Mouse (Mus musculus): ENCODE measurements around the gene Cnih1. TPM values are rescaled to one million over a fixed set of nuclear protein-coding genes. Genes with fewer than 3 reads are reported as not detected.
A peak's percentile ranks its signal among the peaks of the same experiment; 100 is the strongest.

Cnih1 gene
- polyA plus RNA-seq (2015; fragmentation: Nextera tagmentation; extraction: Ambion mirVana), result 195 and 204 TPM in 2 replicates

- Histone ChIP-seq H3K4me2 (ENCODE audit: low read depth, low read length) (peak within 1 kb of the TSS; percentile 69), H3K27ac (ENCODE audit: low read length) (peak within 1 kb of the TSS; percentile 98), H3K4me3 (ENCODE audit: low read length) (peak within 1 kb of the TSS; percentile 95), H3K4me1 (ENCODE audit: control insufficient read depth, insufficient read depth, low read length) (peaks cover 7% of the 10 kb centered on the region), H3K9ac (ENCODE audit: low read depth, low read length) (peak within 1 kb of the TSS; percentile 97), H3K36me3 (ENCODE audit: control insufficient read depth, insufficient read depth, low read length) (no peaks in the 10 kb centered on the region), H3K27me3 (replicated peaks; ENCODE audit: control insufficient read depth, insufficient read depth, low read length) (no peaks in the 10 kb centered on the region), H3K9me3 (ENCODE audit: control insufficient read depth, low read length) (no peaks in the 10 kb centered on the region)
- 0% methylated on average over 76 of the region's 86 CpGs for WGBS
- ATAC-seq, result peak; percentile 96
Observed at GRCm38 (mm10) chr14:46787787-46788504, at the start of gene Cnih1. Gene Cnih1 (minus strand): TSS chr14:46788411.

GRCm38 (mm10) chr14:46832354-46833272 is 44.4 kb upstream of the Cnih1 start:
- H3K27ac ChIP-seq (ENCODE audit: low read length), result peak overlapping the region; percentile 45; the same call in 1 of the 2 replicates
- H3K9me3 ChIP-seq (ENCODE audit: control insufficient read depth, low read length), result no peaks in the 10 kb centered on the region
- H3K36me3 ChIP-seq (ENCODE audit: control insufficient read depth, insufficient read depth, low read length), result no peaks in the 10 kb centered on the region
- peak overlapping the region; percentile 87 for H3K9ac ChIP-seq (ENCODE audit: low read depth, low read length)
- H3K4me2 ChIP-seq (ENCODE audit: low read depth, low read length), result peak overlapping the region; percentile 87
- H3K4me3 ChIP-seq (ENCODE audit: low read length), result peak overlapping the region; percentile 83
- WGBS, result 8% methylated on average over 39 of the region's 40 CpGs
- 0 out of 2 replicates have a peak, but pooled peaks cover 3% of the 10 kb centered on the region for H3K27me3 ChIP-seq (replicated peaks; ENCODE audit: control insufficient read depth, insufficient read depth, low read length)
- no peak; the same call in 1 of the 2 replicates for ATAC-seq
- H3K4me1 ChIP-seq (ENCODE audit: control insufficient read depth, insufficient read depth, low read length), result peaks cover 6% of the 10 kb centered on the region

GRCm38 (mm10) chr14:46831837-46832333 is 43.7 kb upstream of the Cnih1 start, which contains the start of gene Cgrrf1:
Gene Cgrrf1 (plus strand): TSS chr14:46832125.
- under 1% methylated on average over 32 of the region's 32 CpGs for WGBS
- Histone ChIP-seq H3K9me3 (ENCODE audit: control insufficient read depth, low read length) (no peaks in the 10 kb centered on the region), H3K36me3 (ENCODE audit: control insufficient read depth, insufficient read depth, low read length) (no peaks in the 10 kb centered on the region), H3K4me2 (ENCODE audit: low read depth, low read length) (peak within 1 kb of the TSS; percentile 87), H3K4me1 (ENCODE audit: control insufficient read depth, insufficient read depth, low read length) (peaks cover 6% of the 10 kb centered on the region), H3K4me3 (ENCODE audit: low read length) (peak within 1 kb of the TSS; percentile 83), H3K27me3 (replicated peaks; ENCODE audit: control insufficient read depth, insufficient read depth, low read length) (0 out of 2 replicates have a peak, but pooled peaks cover 3% of the 10 kb centered on the region), H3K9ac (ENCODE audit: low read depth, low read length) (peak within 1 kb of the TSS; percentile 87), H3K27ac (ENCODE audit: low read length) (peak within 1 kb of the TSS; percentile 79)
- ATAC-seq, result peak; percentile 99

- Histone ChIP-seq H3K9ac (ENCODE audit: low read depth, low read length) (peak overlapping the region; percentile 87), H3K27me3 (replicated peaks; ENCODE audit: control insufficient read depth, insufficient read depth, low read length) (0 out of 2 replicates have a peak, but pooled peaks cover 3% of the 10 kb centered on the region), H3K4me1 (ENCODE audit: control insufficient read depth, insufficient read depth, low read length) (peaks cover 6% of the 10 kb centered on the region), H3K36me3 (ENCODE audit: control insufficient read depth, insufficient read depth, low read length) (no peaks in the 10 kb centered on the region), H3K9me3 (ENCODE audit: control insufficient read depth, low read length) (no peaks in the 10 kb centered on the region), H3K4me2 (ENCODE audit: low read depth, low read length) (peak overlapping the region; percentile 87), H3K27ac (ENCODE audit: low read length) (peak overlapping the region; percentile 79), H3K4me3 (ENCODE audit: low read length) (peak overlapping the region; percentile 83)
- 2% methylated on average over 4 of the region's 4 CpGs for WGBS
- ATAC-seq, result peak; percentile 28
Observed at GRCm38 (mm10) chr14:46831295-46831694, 43.1 kb upstream of the Cnih1 start.

GRCm38 (mm10) chr14:46827430-46827829 is 39.2 kb upstream of the Cnih1 start:
- Histone ChIP-seq H3K36me3 (ENCODE audit: control insufficient read depth, insufficient read depth, low read length) (no peaks in the 10 kb centered on the region), H3K9ac (ENCODE audit: low read depth, low read length) (no peak overlapping the region), H3K4me3 (ENCODE audit: low read length) (no peak overlapping the region), H3K27me3 (replicated peaks; ENCODE audit: control insufficient read depth, insufficient read depth, low read length) (0 out of 2 replicates have a peak, but pooled peaks cover 3% of the 10 kb centered on the region), H3K9me3 (ENCODE audit: control insufficient read depth, low read length) (no peaks in the 10 kb centered on the region), H3K4me1 (ENCODE audit: control insufficient read depth, insufficient read depth, low read length) (peaks cover 3% of the 10 kb centered on the region; the same call in 1 of the 2 replicates), H3K27ac (ENCODE audit: low read length) (no peak overlapping the region), H3K4me2 (ENCODE audit: low read depth, low read length) (no peak overlapping the region)
- WGBS, result 54% methylated on average over 1 of the region's 1 CpGs
- ATAC-seq, result no peak

GRCm38 (mm10) chr14:46823996-46824395 is 35.8 kb upstream of the Cnih1 start:
- no peak overlapping the region for H3K4me2 ChIP-seq (ENCODE audit: low read depth, low read length)
- H3K4me3 ChIP-seq (ENCODE audit: low read length), result no peak overlapping the region
- no peak overlapping the region for H3K27ac ChIP-seq (ENCODE audit: low read length)
- H3K27me3 ChIP-seq (replicated peaks; ENCODE audit: control insufficient read depth, insufficient read depth, low read length), result no peaks in the 10 kb centered on the region
- H3K36me3 ChIP-seq (ENCODE audit: control insufficient read depth, insufficient read depth, low read length), result no peaks in the 10 kb centered on the region
- H3K4me1 ChIP-seq (ENCODE audit: control insufficient read depth, insufficient read depth, low read length), result peaks cover 13% of the 10 kb centered on the region
- no peak overlapping the region for H3K9ac ChIP-seq (ENCODE audit: low read depth, low read length)
- ATAC-seq, result no peak
- H3K9me3 ChIP-seq (ENCODE audit: control insufficient read depth, low read length), result no peaks in the 10 kb centered on the region
- WGBS, result 60% methylated on average over 2 of the region's 2 CpGs

GRCm38 (mm10) chr14:46821873-46822716 is 33.9 kb upstream of the Cnih1 start, which contains the start of gene Gmfb:
Gene Gmfb (minus strand): TSS chr14:46822242.
- peak within 1 kb of the TSS; percentile 93 for H3K27ac ChIP-seq (ENCODE audit: low read length)
- WGBS, result under 1% methylated on average over 65 of the region's 65 CpGs
- H3K36me3 ChIP-seq (ENCODE audit: control insufficient read depth, insufficient read depth, low read length), result peaks cover under 1% of the 10 kb centered on the region; the same call in 1 of the 2 replicates
- H3K4me3 ChIP-seq (ENCODE audit: low read length), result peak within 1 kb of the TSS; percentile 85
- H3K4me1 ChIP-seq (ENCODE audit: control insufficient read depth, insufficient read depth, low read length), result peaks cover 13% of the 10 kb centered on the region
- peak within 1 kb of the TSS; percentile 84 for H3K4me2 ChIP-seq (ENCODE audit: low read depth, low read length)
- H3K9ac ChIP-seq (ENCODE audit: low read depth, low read length), result peak within 1 kb of the TSS; percentile 94
- H3K9me3 ChIP-seq (ENCODE audit: control insufficient read depth, low read length), result no peaks in the 10 kb centered on the region
- no peaks in the 10 kb centered on the region for H3K27me3 ChIP-seq (replicated peaks; ENCODE audit: control insufficient read depth, insufficient read depth, low read length)
- ATAC-seq, result peak; percentile 96

GRCm38 (mm10) chr14:46821271-46821872 is 33.2 kb upstream of the Cnih1 start:
- Histone ChIP-seq H3K4me3 (ENCODE audit: low read length) (peak overlapping the region; percentile 85), H3K4me1 (ENCODE audit: control insufficient read depth, insufficient read depth, low read length) (peaks cover 13% of the 10 kb centered on the region), H3K9me3 (ENCODE audit: control insufficient read depth, low read length) (no peaks in the 10 kb centered on the region), H3K4me2 (ENCODE audit: low read depth, low read length) (peak overlapping the region; percentile 84), H3K9ac (ENCODE audit: low read depth, low read length) (peak overlapping the region; percentile 94), H3K27ac (ENCODE audit: low read length) (peak overlapping the region; percentile 93), H3K36me3 (ENCODE audit: control insufficient read depth, insufficient read depth, low read length) (peaks cover 2% of the 10 kb centered on the region; the same call in 1 of the 2 replicates), H3K27me3 (replicated peaks; ENCODE audit: control insufficient read depth, insufficient read depth, low read length) (no peaks in the 10 kb centered on the region)
- WGBS, result 0% methylated on average over 11 of the region's 11 CpGs
- peak; percentile 55 for ATAC-seq
